ENCODE assay signal across 9 mouse cellular contexts in genomic region chr2:174917146-174917905, GRCm38 (mm10).
DNase-seq lines count a peak whose midpoint lies in the region; ATAC-seq and TF ChIP-seq lines count a peak whose summit lies in the region.
"Had no signal": no experiment of that assay in that cellular context is flagged by ENCODE, and none has a peak within 500 bp of the region (broad histone marks: within the 10 kb centered on the region; RNA-seq: fewer than 3 reads in every experiment).

No protein-coding gene starts in this region.

- H3K36me3 ChIP-seq in heart, embryonic 12.5 days, result no peaks in the 10 kb centered on the region
- H3K36me3 ChIP-seq in forebrain, embryonic 10.5 days (replicated peaks), result no peaks in the 10 kb centered on the region
- H3K36me3 ChIP-seq in midbrain, embryonic 10.5 days, result no peaks in the 10 kb centered on the region

- no peak for TF ChIP-seq CTCF in lung, adult 2 months (IDR thresholded peaks at IDR 0.05; ENCODE audit: insufficient read depth, low read length)

- peak; percentile 56 for ATAC-seq in heart, embryonic 12.5 days (ENCODE audit: insufficient number of reproducible peaks, low FRiP score)

- 0 out of 2 replicates have a peak overlapping the region, but pooled peaks have one; percentile 5 for H3K4me3 ChIP-seq in heart, embryonic 12.5 days
- peak overlapping the region; percentile 35 for H3K4me3 ChIP-seq in forebrain, embryonic 10.5 days
- H3K4me3 ChIP-seq in midbrain, embryonic 10.5 days, result peak overlapping the region; percentile 41
- H3K4me3 ChIP-seq in lung, adult 2 months (replicated peaks; ENCODE audit: extremely low read depth, low read depth, low read length), result no peak overlapping the region

- H3K27me3 ChIP-seq in heart, embryonic 12.5 days (replicated peaks), result no peaks in the 10 kb centered on the region
- no peaks in the 10 kb centered on the region for H3K27me3 ChIP-seq in forebrain, embryonic 10.5 days (ENCODE audit: poor library complexity, severe bottlenecking)
- no peaks in the 10 kb centered on the region for H3K27me3 ChIP-seq in midbrain, embryonic 10.5 days (ENCODE audit: low read depth, poor library complexity, severe bottlenecking)

- 0 out of 2 replicates have a peak, but pooled peaks cover 9% of the 10 kb centered on the region for H3K4me1 ChIP-seq in heart, embryonic 12.5 days (replicated peaks)
- H3K4me1 ChIP-seq in forebrain, embryonic 10.5 days, result peaks cover 60% of the 10 kb centered on the region
- peaks cover 40% of the 10 kb centered on the region for H3K4me1 ChIP-seq in midbrain, embryonic 10.5 days
- no peaks in the 10 kb centered on the region for H3K4me1 ChIP-seq in lung, adult 2 months (ENCODE audit: control insufficient read depth, insufficient read depth, low read length)

- H3K9me3 ChIP-seq in heart, embryonic 12.5 days (replicated peaks), result no peaks in the 10 kb centered on the region
- no peaks in the 10 kb centered on the region for H3K9me3 ChIP-seq in forebrain, embryonic 10.5 days
- no peaks in the 10 kb centered on the region for H3K9me3 ChIP-seq in midbrain, embryonic 10.5 days (replicated peaks)

- no peak overlapping the region for H3K27ac ChIP-seq in heart, embryonic 12.5 days (ENCODE audit: poor library complexity, severe bottlenecking)
- peak overlapping the region; percentile 95 for H3K27ac ChIP-seq in forebrain, embryonic 10.5 days
- peak overlapping the region; percentile 96 for H3K27ac ChIP-seq in midbrain, embryonic 10.5 days (replicated peaks)

- H3K9ac ChIP-seq in heart, embryonic 12.5 days, result no peak overlapping the region

- peak overlapping the region; percentile 46 for H3K4me2 ChIP-seq in heart, embryonic 12.5 days

- 16% methylated on average over 10 of the region's 10 CpGs for WGBS in heart, embryonic 12.5 days
- WGBS in forebrain, embryonic 10.5 days, result 15% methylated on average over 10 of the region's 10 CpGs
- 12% methylated on average over 10 of the region's 10 CpGs for WGBS in midbrain, embryonic 10.5 days
- 21% methylated on average over 10 of the region's 10 CpGs for WGBS in lung, adult 2 months

- no peak for DNase-seq in heart, adult 8-10 months (ENCODE audit: low spot score)
- DNase-seq in ES-CJ7 (ENCODE audit: low read depth, low spot score), result peak; percentile 95
- peak; percentile 86 for DNase-seq in forebrain, embryonic 10.5 days (ENCODE audit: extremely low spot score, low spot score)
- DNase-seq in midbrain, embryonic 10.5 days (ENCODE audit: low spot score), result peak; percentile 90
- no peak for DNase-seq in urinary bladder, adult 18-20 months (ENCODE audit: low spot score in 2 of 2)
- DNase-seq in lung, adult 2 months, result no peak
- DNase-seq in adrenal gland, postnatal 10 days, result no peak
- DNase-seq: lung, adult 18-20 months had no signal

- TF ChIP-seq POLR2A in lung, adult 2 months (IDR thresholded peaks at IDR 0.05; ENCODE audit: borderline replicate concordance, extremely low read depth, low read depth, low read length), result no peak

Comparison
In these comparisons a context has a peak if more than half of its experiments do, and no peak if none do; other contexts are left out.
1. DNase-seq: peak in ES-CJ7 (single experiment), forebrain, embryonic 10.5 days (single experiment) and midbrain, embryonic 10.5 days (single experiment); none in heart, adult 8-10 months (single experiment), urinary bladder, adult 18-20 months (0 of 2), lung, adult 2 months (single experiment) and adrenal gland, postnatal 10 days (single experiment).